Mouse (Mus musculus) kidney, embryonic 14.5 days (tissue): ENCODE measurements around the gene Slc38a5. TPM values are rescaled to one million over a fixed set of nuclear protein-coding genes. Genes with fewer than 3 reads are reported as not detected.

Experiments used
- ATAC-seq: fragments of 200-750 bp; cut with Nextera tagmentation; 2 replicates; pipeline ENCODE4 v1.8.0; 2017; ENCODE audit warnings: moderate number of reproducible peaks, mild to moderate bottlenecking, moderate TSS enrichment, moderate library complexity; ENCODE audit not compliant: low FRiP score, low TSS enrichment
- H3K27ac ChIP-seq: fragments of 300-500 bp; sonication (generic); 2 replicates; pipeline ENCODE4 v1.5.1; 2014; ENCODE audit warnings: low read depth, mild to moderate bottlenecking, low read length, moderate library complexity, mixed read lengths
- H3K27me3 ChIP-seq: fragments of 300-500 bp; sonication (generic); 2 replicates; pipeline ENCODE4 v1.6.1; 2014; ENCODE audit warnings: mild to moderate bottlenecking, low read length; ENCODE audit not compliant: control insufficient read depth, insufficient read depth
- H3K36me3 ChIP-seq: fragments of 300-500 bp; sonication (generic); 2 replicates; pipeline ENCODE4 v1.6.1; 2014; ENCODE audit warnings: low read length, mixed read lengths; ENCODE audit not compliant: control insufficient read depth, insufficient read depth
- H3K4me1 ChIP-seq: fragments of 300-500 bp; sonication (generic); 2 replicates; pipeline ENCODE4 v1.6.1; 2014; ENCODE audit warnings: low read length, mixed read lengths; ENCODE audit not compliant: control insufficient read depth, insufficient read depth
- H3K4me2 ChIP-seq: fragments of 300-500 bp; sonication (generic); replicated peaks from 2 replicates; pipeline ENCODE4 v1.6.1; 2014; ENCODE audit warnings: low read depth, mild to moderate bottlenecking, low read length
- H3K4me3 ChIP-seq: fragments of 300-500 bp; sonication (generic); 2 replicates; pipeline ENCODE4 v1.5.1; 2014; ENCODE audit warnings: mild to moderate bottlenecking, low read length
- H3K9ac ChIP-seq: fragments of 300-500 bp; sonication (generic); 2 replicates; pipeline ENCODE4 v1.6.1; 2014; ENCODE audit warnings: low read depth, mild to moderate bottlenecking, low read length, moderate library complexity
- H3K9me3 ChIP-seq: fragments of 300-500 bp; sonication (generic); 2 replicates; pipeline ENCODE4 v1.6.1; 2016; ENCODE audit warnings: low read length; ENCODE audit not compliant: control insufficient read depth
- WGBS: fragments of 180-500 bp; shearing (Covaris S2); extraction: QIAGEN DNeasy Blood & Tissue Kit; methylation state at CpG from one replicate; pipeline ENCODE4 v1.1.7; 2014; 5-methylcytosine and 5-hydroxymethylcytosine counted together
- polyA plus RNA-seq: library from polyadenylated mRNA; unstranded; fragments of >200 nt; fragmentation: Nextera tagmentation; extraction: Ambion mirVana; gene quantifications from 2 replicates; pipeline ENCODE4 v1.2.1, GENCODE M21; 2014

Gene Slc38a5
- polyA plus RNA-seq, result 1.3 and 2.5 TPM in 2 replicates

DNA sequence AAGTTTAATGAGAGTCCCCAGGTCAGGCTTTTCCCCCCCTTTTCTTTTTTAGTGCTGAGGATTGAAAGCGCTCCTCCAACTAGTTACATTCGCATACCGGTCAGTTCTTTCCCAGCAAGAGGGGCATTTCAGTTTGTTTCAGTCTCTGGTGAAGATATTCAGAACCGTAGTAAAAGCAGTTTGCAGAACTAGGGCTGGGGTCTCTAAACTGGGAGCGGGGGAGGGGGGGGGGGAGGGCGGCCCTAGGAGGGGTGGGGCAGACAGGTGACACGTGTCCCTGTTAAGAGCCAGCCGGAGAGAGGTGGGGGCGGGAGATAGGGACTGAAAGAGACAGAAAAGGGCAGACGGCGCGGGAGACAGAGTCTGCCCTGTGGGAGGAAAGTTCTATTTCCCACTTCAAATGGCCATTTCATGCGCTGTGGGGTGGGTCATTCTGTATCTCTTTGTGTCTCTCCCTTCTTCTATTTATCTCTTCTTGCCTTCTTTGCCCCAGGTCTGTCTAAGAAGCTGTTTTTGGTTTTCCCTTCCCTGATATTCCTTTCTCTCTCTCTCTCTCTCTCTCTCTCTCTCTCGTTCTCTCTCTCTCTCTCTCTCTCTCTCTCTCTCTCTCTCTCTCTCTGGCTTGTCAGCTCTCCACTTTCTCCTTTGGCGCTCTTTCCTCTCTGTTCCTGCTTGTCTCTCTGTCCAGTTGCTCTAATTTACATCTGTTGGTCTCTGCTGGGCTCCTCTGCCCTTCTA lies at the start of gene Slc38a5:
Gene Slc38a5 (plus strand): TSS at position 51 of the 738 bp plus-strand sequence.
- Histone ChIP-seq H3K27me3 (no peaks in the 10 kb centered on the region), H3K9ac (no peak within 1 kb of the TSS), H3K4me2 (peak within 1 kb of the TSS; percentile 25; the same call in 1 of the 2 replicates), H3K9me3 (no peaks in the 10 kb centered on the region), H3K27ac (no peak within 1 kb of the TSS), H3K36me3 (no peaks in the 10 kb centered on the region), H3K4me1 (no peaks in the 10 kb centered on the region), H3K4me3 (peak within 1 kb of the TSS; percentile 10)
- 34% methylated on average over 14 of the region's 15 CpGs for WGBS
- ATAC-seq, result no peak

DNA sequence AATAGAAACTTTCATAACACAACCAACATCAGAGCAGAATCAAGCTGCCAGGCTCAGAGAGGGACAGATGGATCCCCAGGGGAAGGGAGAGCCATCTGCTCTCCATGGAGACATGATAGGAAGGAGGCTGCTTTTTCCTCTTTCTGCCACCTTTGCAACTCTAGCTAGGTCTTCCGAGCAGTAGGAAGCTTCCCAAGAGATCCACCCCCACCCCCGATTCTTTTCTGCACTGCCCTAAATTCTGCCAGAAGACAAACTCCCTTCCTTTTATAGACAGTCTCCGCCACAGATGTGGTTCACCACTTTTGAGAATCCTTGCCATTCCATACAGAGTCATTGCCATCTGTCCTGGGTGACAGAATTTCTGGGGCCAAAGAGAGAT lies 48.6 kb upstream of the Slc38a5 start:
- Histone ChIP-seq H3K27me3 (no peaks in the 10 kb centered on the region), H3K27ac (no peak overlapping the region), H3K4me2 (no peak overlapping the region), H3K9me3 (no peaks in the 10 kb centered on the region), H3K4me1 (no peaks in the 10 kb centered on the region), H3K9ac (no peak overlapping the region), H3K36me3 (no peaks in the 10 kb centered on the region), H3K4me3 (no peak overlapping the region)
- no peak for ATAC-seq
- 84% methylated on average over 3 of the region's 3 CpGs for WGBS

DNA sequence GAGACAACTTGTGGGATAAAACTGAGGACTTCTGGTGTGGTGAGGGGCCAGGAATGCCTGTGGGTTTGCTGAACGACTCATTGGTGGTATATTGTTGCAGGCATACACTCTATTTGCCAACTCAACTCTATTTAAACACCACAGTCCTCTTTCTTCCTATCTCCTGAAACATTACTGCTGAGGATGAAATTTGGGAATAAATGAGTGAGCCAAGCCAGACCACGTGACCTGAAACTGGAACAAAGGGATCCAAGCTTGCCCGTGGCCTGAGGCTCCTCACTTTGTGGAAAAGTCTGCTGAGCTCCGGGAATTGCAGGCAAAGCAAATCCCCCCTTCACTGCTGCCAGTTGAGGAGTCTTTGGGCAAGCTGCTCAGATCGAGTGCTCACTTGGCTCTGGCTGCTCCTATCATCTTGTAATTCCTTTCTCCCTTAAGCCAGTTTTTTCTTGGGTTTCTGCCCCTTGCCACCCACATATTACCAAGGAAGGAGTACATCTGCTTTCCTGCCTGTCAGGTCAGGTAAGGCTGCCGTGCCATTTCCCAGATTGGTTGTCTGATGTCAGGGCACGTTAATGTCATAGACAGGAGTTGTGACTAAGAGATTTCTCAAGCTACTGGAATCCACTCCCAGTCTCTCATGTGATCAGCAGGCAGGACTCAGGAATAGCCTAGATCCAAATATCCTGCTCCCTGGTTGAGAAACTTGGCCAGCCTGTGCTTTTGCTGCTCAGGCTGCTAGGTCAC lies 48.1 kb upstream of the Slc38a5 start:
- 71% methylated on average over 7 of the region's 7 CpGs for WGBS
- Histone ChIP-seq H3K27me3 (no peaks in the 10 kb centered on the region), H3K4me3 (no peak overlapping the region), H3K36me3 (no peaks in the 10 kb centered on the region), H3K27ac (no peak overlapping the region), H3K9me3 (no peaks in the 10 kb centered on the region), H3K4me1 (no peaks in the 10 kb centered on the region), H3K4me2 (no peak overlapping the region), H3K9ac (no peak overlapping the region)
- no peak for ATAC-seq

DNA sequence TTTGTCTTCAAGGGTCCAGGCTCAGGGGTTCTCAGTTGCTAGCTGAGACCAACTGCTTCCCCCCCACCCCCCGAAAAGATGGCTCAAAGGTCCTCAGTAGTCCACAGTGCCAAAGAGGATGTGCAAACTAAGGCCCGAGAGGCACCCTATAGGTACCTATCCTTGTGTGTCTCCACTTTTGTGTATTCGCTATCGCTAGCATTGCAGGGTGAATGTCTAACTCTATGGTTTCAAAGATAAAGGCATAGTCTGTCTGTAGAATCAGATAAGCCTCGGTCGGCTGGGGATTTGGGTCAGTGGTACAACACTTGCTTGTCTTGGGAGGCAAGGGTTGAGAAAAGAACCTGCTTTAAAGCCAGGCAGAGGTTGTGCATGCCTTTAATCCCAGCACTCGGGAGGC lies 47.5 kb upstream of the Slc38a5 start:
- 87% methylated on average over 7 of the region's 7 CpGs for WGBS
- H3K27me3 ChIP-seq, result no peaks in the 10 kb centered on the region
- H3K9ac ChIP-seq, result no peak overlapping the region
- H3K4me3 ChIP-seq, result no peak overlapping the region
- H3K4me1 ChIP-seq, result no peaks in the 10 kb centered on the region
- H3K36me3 ChIP-seq, result no peaks in the 10 kb centered on the region
- H3K4me2 ChIP-seq, result no peak overlapping the region
- H3K9me3 ChIP-seq, result no peaks in the 10 kb centered on the region
- H3K27ac ChIP-seq, result no peak overlapping the region
- ATAC-seq, result no peak

DNA sequence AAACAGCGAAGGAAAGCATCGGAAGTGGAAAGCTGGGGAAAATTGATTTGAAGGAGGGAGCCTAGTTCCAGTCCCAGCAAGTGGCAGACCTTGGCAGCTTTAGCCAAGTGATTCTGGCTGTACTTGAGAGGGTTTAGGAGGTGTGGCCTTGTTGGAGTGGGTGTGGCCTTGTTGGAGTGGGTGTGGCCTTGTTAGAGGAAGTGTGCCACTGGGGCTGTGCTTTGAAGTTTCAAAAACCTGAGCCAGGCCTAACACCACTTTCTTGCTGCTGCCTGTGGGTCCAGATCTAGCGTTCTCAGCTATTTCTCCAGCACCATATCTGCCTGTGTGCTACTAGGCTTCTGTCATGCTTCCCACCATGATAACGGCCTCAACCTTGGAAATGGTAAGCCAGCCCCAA lies 40.7 kb upstream of the Slc38a5 start:
- no peaks in the 10 kb centered on the region for H3K9me3 ChIP-seq
- no peaks in the 10 kb centered on the region for H3K4me1 ChIP-seq
- no peak overlapping the region for H3K9ac ChIP-seq
- no peak for ATAC-seq
- H3K27ac ChIP-seq, result no peak overlapping the region
- no peaks in the 10 kb centered on the region for H3K36me3 ChIP-seq
- no peaks in the 10 kb centered on the region for H3K27me3 ChIP-seq
- no peak overlapping the region for H3K4me3 ChIP-seq
- no peak overlapping the region for H3K4me2 ChIP-seq
- 86% methylated on average over 4 of the region's 4 CpGs for WGBS

DNA sequence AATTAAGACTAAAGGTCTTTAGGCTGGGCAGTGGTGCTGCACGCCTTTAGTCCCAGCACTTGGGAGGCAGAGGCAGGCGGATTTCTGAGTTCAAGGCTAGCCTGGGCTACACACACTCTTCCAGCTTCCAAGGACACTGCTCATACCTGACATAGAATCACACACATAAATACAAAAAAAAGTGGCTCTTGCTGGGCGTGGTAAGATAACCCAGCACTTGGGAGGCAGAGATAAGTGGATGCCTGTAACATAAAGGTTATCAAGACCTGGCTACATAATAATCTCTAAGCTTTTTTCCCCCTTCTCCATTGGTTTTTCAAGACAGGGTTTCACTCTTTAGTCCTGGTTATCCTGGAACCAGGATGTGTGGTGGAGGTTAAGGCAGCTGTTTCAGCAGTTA lies 37.3 kb upstream of the Slc38a5 start:
- no peaks in the 10 kb centered on the region for H3K4me1 ChIP-seq
- ATAC-seq, result no peak
- no peak overlapping the region for H3K9ac ChIP-seq
- H3K9me3 ChIP-seq, result no peaks in the 10 kb centered on the region
- H3K27me3 ChIP-seq, result no peaks in the 10 kb centered on the region
- H3K27ac ChIP-seq, result no peak overlapping the region
- no peak overlapping the region for H3K4me2 ChIP-seq
- H3K36me3 ChIP-seq, result no peaks in the 10 kb centered on the region
- WGBS, result 73% methylated on average over 3 of the region's 3 CpGs
- no peak overlapping the region for H3K4me3 ChIP-seq

DNA sequence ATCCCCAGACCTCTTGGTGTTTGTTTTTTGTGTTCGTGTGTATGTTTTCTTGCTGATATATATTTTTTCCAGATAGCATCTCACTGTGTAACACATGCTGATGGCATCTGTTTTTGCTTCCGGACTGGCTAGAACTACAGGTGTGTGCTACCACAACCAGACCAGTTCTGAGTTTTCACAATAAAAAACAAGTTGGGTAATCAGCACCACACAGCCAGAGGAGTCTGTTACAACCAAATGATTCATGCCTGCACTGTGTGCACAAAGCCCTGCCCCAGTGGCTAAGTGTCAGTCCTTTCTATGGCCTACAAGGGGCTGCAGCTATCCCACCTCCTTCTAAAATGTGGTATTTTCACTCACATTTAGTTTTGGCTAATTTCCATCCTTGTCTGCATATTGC lies 34.2 kb upstream of the Slc38a5 start:
- Histone ChIP-seq H3K9ac (no peak overlapping the region), H3K4me3 (no peak overlapping the region), H3K27ac (no peak overlapping the region), H3K4me1 (no peaks in the 10 kb centered on the region), H3K9me3 (no peaks in the 10 kb centered on the region), H3K4me2 (no peak overlapping the region), H3K36me3 (no peaks in the 10 kb centered on the region; the same call in 1 of the 2 replicates), H3K27me3 (no peaks in the 10 kb centered on the region)
- no peak for ATAC-seq
- WGBS, result 84% methylated on average over 2 of the region's 2 CpGs

DNA sequence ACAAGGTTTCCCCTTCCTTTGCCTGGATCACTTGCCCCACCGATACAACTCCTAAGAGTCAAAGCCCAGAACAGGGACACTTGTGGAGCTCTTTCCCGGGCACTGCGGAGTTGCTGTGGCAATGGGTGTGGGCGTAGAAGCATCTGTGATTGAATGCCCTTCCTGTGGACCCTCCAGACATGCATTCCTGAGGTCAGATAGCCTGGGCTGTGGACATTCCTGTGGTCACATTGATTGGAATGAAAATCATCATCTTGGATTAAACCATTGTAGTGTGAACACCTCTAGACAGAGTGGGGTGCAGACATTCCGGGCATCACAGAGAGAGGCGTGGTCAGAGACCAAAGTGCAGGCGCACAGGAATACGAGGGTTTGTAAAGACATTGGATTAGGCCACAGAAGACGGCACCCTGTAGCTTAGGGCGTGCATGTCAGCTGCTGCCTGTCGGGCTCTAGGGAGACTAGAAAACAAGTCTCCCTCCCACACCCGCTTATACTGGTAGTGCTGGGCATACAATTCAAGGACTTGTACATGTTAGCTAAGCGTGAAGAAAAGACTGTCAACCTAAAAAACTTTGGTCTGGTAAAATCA lies 32.0 kb upstream of the Slc38a5 start:
- Histone ChIP-seq H3K4me2 (no peak overlapping the region), H3K4me3 (no peak overlapping the region), H3K9me3 (no peaks in the 10 kb centered on the region), H3K9ac (no peak overlapping the region), H3K4me1 (no peaks in the 10 kb centered on the region), H3K36me3 (no peaks in the 10 kb centered on the region; the same call in 1 of the 2 replicates), H3K27me3 (no peaks in the 10 kb centered on the region), H3K27ac (no peak overlapping the region)
- ATAC-seq, result no peak
- 85% methylated on average over 13 of the region's 13 CpGs for WGBS

DNA sequence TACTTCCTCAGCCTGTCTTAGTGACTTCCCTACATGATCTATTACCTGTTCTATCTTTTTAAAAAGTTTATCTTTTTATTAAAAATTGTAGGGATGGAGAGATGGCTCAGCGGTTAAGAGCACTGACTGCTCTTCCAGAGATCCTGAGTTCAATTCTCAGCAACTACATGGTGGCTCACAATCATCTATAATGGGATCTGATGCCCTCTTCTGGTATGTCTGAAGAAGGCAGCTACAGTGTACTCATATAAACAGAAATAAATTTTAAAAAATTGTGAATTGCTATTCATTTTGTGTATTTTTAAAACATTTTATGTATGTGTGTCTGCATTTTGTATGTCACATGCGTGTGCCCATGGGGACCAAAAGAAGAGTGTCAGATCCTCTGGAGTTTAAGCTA lies 23.3 kb upstream of the Slc38a5 start:
- Histone ChIP-seq H3K4me3 (no peak overlapping the region), H3K27me3 (no peaks in the 10 kb centered on the region), H3K4me1 (no peaks in the 10 kb centered on the region), H3K9ac (no peak overlapping the region), H3K9me3 (no peaks in the 10 kb centered on the region), H3K36me3 (peaks cover 3% of the 10 kb centered on the region; the same call in 1 of the 2 replicates), H3K4me2 (no peak overlapping the region), H3K27ac (no peak overlapping the region)
- ATAC-seq, result no peak
- 71% methylated on average over 2 of the region's 2 CpGs for WGBS
